Mouse (Mus musculus) mammary gland, adult 2 months (tissue): ENCODE data around the gene Plcg1. TPM values are rescaled to one million over a fixed set of nuclear protein-coding genes. Genes with fewer than 3 reads are reported as not detected.

Source experiments
- polyA plus RNA-seq: library from polyadenylated mRNA; depleted of rRNA; stranded (reverse); fragments of >200 nt; gene quantifications from 2 replicates; pipeline ENCODE4 v1.2.3, GENCODE M21; 2012; ENCODE audit warnings: low replicate concordance; rRNA removed

Plcg1 gene
- polyA plus RNA-seq = 68.6 and 101 TPM in 2 replicates

DNA sequence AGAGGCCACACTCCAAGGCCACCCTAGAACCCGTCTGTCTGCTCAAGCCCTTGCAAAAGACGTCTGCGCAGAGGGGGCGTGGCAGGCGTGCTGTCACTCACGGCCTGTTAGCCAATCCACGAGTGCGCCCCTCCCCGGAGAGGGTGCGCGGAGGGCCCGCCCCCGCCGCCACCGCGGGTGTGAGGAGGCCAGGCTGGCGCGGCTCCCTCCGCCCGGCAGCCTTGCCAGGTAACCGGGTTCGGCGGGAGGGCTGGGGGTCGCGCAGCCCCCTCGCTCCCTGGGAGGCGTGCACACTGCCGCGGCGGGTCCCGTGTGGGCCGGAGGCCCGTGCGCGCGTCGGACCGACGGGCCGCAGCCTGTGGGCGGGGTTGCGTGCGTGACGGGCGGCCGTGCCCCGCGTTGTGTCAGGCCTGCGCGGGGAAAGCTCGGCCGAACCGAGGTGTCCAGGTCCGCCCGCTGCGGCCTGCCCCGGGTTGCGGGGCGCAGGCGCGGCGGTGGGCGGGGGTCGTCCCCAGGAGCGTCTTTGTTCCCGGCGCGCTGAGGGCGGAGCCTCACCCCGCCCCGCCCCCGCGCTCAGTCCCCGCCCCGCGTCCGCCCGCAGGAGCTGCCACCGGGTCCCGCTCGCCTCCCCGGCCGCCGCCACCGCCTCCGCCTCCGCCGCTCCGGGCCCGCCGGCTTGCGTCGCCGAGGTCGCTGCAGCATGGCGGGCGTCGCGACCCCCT is at the start of gene Plcg1:
Gene Plcg1, plus strand, starts transcription at position 184 of the 722 bp plus-strand sequence.

Other genes with a start within 250 kb of the Plcg1 start
- 7.4 and 21.9 TPM in 2 replicates for gene Top1, start 85.4 kb upstream of the Plcg1 start, polyA plus RNA-seq
- gene Zhx3, start 141.7 kb downstream of the Plcg1 start, polyA plus RNA-seq = 9.1 and 10.2 TPM in 2 replicates
- gene Lpin3, start 149.4 kb downstream of the Plcg1 start, polyA plus RNA-seq = 7.1 and 9.1 TPM in 2 replicates
- 0.09 and 0.19 TPM in 2 replicates for gene Emilin3, start 181.0 kb downstream of the Plcg1 start, polyA plus RNA-seq